Mouse (Mus musculus): ENCODE results near the gene Them7.

Them7 gene

GRCm38 (mm10) chr2:105375261-105375660 is 151.1 kb downstream of the Them7 start:
- DNase-seq (ENCODE audit: low read depth, low spot score): no peak

DNA sequence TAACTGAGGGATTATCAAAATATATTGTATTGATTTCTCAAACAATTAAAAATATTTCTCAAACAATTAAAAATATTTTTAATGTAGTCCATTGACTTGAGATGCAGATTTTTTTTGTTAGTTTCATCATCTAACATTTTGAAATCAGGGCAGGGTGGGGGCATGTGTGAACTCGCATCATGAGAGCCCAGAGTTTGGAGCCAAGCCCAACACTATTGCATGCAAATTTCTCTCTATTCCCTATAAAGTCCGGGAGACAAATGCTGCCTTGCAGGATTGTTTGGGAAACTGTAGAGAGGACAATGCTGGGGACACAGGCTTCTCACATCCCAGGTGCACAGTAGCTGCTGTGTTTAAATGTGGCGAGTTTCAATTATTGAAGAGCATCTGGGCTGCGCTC is 151.6 kb downstream of the Them7 start:
- DNase-seq (ENCODE audit: low read depth, low spot score): no peak

- no peak for DNase-seq (ENCODE audit: low read depth, low spot score)
Measured at GRCm38 (mm10) chr2:105379682-105380081, 155.6 kb downstream of the Them7 start.

- DNase-seq (ENCODE audit: low read depth, low spot score): no peak
Measured at GRCm38 (mm10) chr2:105380757-105381319, 156.7 kb downstream of the Them7 start.

- no peak for DNase-seq (ENCODE audit: low read depth, low spot score)
Measured at GRCm38 (mm10) chr2:105383063-105383462, 158.9 kb downstream of the Them7 start.

DNA sequence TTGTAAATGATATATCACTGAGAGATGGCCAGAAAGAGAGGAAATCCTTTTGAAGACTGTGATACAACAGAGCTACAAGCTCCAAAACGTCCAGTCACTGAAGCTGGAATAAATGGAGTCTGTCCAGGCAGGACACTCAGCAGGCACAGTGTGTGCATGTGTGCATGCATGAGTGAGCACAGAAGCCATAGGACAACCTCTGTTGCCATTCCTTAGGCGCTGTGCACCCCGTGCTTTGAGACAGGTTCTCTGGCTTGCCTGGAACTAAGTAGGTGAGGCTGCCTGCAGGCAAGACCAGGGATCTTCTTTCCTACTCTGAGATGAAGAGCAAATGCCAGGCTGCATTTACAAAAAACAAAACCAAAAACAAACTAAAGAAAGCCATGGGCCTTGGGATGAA is 160.9 kb downstream of the Them7 start:
- DNase-seq (ENCODE audit: low read depth, low spot score): no peak

- DNase-seq (ENCODE audit: low read depth, low spot score): no peak
Measured at GRCm38 (mm10) chr2:105386418-105386817, 162.3 kb downstream of the Them7 start.

DNA sequence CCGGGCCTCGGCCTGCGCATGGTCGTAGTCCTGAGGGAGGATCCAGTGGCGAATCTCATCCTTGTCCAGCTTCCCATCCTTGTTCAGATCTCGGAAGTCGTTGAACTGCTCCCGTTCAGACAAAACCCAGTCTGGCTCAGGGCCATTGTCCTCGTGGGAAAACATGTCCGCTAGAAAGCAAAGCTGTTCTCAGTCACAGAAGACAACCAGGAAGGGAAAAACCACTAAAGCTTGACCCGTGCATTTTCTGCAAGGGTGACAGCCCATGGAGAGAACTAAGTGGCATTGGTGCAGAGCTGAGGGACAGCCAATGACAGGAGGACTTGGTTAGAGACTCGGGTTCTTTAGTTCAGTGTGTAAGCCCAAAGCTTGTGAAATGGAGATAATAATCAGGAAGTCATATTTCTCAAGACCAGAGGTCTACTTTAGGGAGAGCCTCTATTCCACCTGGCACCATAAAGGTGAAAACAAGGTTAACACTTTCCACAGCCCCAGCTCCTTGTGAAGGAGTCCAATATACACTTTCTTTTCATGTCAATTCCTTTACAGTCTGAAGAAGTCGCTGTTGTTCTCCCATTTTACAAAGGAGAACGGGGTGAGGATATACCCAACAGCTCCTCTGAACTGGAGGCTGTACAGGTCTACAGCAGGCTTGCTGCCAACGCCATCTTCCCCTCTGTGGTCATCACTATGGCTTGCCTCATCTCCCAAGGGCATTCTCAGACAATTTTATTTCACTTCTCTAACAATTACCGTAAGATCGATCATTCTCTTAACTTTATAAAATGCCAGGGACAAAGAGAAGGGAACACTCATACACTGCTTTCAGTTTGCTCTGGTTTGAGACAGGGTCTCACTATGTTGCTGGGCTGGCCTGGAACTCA is 165.1 kb downstream of the Them7 start:
- DNase-seq (ENCODE audit: low read depth, low spot score): no peak

DNA sequence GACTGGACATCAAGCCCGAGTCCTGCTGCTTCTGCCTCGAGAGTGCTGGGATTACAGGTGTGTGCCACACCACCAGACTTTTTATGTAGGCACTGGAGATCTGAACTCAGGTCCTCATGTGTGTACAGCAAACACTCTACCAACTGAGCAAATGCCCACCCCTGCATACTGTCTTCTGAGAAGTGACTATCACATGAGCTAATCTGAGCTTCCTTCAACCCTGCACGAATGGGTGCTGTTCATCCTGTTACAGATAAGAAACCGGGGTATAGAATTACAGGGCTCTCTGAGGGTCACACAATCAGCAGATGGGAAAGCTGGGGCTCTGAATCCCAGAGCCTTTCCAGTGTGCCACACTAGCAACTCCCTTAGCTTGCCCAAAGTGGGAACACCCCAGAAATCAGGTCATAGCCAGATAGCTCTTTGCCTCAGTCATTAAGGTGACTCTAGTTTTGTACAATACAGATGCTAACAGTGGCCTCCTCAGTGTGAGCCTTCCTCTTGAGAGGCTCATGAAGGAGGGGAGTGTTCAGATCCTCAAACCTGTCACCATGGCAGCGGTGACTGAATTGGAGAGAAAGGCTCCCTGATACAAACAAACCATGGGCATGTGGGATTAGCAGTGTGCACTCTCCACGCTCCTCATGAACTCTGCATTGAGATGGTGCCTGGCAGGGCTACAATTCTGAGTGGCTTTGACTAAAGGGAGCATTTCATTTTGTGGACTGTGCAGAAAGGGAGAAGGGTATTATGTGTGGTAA is 166.7 kb downstream of the Them7 start:
- no peak for DNase-seq (ENCODE audit: low read depth, low spot score)

GRCm38 (mm10) chr2:105391414-105391784 is 167.3 kb downstream of the Them7 start:
- no peak for DNase-seq (ENCODE audit: low read depth, low spot score)

DNA sequence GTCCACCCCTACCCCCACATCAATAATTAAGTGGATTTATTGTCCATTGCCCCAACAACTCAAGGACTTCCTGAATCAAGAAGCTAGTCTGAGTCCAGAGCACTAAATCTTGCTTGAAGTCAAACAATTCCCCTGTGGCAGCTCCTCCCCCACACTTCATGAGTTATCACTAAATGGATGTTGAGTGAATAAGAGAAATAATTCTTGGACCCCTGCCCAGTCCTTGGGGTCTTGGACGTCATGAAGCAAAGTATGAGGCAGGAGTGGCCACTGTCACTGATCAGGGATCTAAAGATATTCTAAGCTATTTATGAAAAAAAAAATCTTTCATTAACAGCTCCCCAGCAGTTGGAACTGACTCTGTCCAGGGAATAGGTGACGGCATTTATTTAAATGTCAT is 168.4 kb downstream of the Them7 start:
- no peak for DNase-seq (ENCODE audit: low read depth, low spot score)

- DNase-seq (ENCODE audit: low read depth, low spot score): no peak
Measured at GRCm38 (mm10) chr2:105394375-105394774, 170.3 kb downstream of the Them7 start.

GRCm38 (mm10) chr2:105396066-105396465 is 171.9 kb downstream of the Them7 start:
- no peak for DNase-seq (ENCODE audit: low read depth, low spot score)

DNA sequence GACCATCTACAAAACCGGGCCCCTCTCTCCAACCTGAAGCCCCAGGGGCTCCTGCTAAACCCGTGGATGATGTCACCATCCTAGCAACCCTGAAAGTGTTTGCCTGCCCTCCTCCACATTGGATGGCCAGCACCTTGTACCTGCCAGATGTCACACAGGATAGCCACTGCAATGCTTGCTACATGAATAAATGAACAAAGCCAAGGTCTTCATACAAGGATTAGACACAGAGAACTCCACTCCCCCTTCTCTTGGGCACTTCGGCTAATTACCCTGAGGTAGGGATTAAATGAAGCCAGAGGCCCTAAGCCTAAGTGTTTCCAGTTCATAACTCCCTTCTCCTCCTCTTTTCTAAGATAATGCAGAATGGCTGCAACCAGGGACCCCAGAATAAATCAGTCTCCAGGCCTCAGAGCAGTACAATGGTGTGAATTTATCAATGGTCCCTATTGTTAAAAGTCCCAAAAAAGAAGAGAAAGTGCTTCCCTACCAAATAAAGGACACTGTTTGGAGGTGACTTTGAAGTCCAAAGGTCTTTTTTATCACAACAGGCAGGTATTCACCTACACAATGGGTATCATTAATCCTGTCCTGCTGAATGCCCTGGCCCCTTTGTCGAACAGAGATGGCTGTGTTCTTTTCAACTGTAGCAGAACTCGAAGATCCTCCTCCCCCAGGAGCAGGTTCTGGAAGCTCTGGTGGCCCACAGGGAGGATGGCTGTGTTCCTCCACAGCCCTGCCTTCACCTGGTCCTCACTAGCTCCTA is 173.5 kb downstream of the Them7 start:
- no peak for DNase-seq (ENCODE audit: low read depth, low spot score)

GRCm38 (mm10) chr2:105398636-105399084 is 174.5 kb downstream of the Them7 start:
- no peak for DNase-seq (ENCODE audit: low read depth, low spot score)

DNA sequence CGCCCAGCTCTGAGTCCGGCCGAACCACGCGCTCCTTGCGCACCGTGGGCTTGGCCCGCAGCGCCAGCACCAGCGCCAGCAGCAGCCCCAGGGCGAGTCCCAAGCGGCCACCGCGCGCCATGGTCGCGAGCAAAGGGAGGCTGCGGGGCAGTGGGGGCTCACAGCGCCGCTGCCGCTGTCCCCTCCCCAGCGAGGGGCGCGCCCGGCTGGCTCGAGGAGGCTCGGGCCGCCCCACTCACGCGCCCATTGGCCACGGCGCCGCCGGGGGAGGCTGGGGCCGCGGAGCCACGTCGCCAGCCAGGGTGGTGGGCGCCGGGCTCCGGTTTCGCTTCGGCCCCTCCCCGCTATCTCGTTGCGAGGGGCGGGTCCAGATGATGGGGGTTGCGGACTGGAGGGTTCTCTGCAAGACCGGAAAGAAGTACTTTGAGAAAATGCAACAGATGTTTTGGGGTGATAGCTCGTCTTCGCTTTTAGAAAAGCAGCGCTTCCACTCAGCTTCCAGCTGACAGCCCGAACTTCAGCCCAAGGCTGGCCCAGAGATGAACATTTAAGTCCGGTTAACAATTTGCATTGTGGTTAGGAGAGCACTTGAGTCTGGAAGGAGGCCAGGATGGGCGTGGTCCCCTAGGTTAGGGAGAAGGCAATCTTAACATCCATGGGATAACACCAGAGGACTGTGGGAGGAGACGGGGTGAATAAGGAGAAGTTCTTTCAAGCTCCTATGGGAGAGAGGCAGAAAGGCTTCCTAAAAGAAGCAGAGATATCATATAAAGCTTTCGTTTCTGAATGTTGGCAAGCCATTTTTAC is 175.2 kb downstream of the Them7 start, which contains the start of gene Rcn1:
TSS of gene Rcn1 (minus strand) at position 235 of the 807 bp plus-strand sequence.
- DNase-seq (ENCODE audit: low read depth, low spot score): no peak

DNA sequence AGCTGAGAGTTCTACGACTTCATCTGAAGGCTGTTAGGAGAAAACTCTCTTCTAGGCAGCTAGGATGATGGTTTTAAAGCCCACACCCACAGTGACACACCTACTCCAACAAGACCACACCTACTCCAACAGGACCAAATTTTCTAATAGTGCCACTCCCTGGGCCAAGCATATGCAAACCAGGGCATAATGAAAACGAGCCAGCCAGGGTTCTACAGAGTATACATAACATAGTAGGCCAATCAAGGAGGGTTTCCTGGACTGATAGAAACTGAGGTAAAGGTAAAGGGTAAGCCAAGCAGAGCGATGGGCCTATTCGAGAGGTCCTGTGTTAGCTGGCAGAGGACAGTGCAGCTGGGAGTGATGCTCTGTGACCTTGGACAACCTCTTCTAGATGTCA is 176.4 kb downstream of the Them7 start:
- no peak for DNase-seq (ENCODE audit: low read depth, low spot score)

- DNase-seq (ENCODE audit: low read depth, low spot score): no peak
Measured at GRCm38 (mm10) chr2:105402180-105402579, 178.1 kb downstream of the Them7 start.

DNA sequence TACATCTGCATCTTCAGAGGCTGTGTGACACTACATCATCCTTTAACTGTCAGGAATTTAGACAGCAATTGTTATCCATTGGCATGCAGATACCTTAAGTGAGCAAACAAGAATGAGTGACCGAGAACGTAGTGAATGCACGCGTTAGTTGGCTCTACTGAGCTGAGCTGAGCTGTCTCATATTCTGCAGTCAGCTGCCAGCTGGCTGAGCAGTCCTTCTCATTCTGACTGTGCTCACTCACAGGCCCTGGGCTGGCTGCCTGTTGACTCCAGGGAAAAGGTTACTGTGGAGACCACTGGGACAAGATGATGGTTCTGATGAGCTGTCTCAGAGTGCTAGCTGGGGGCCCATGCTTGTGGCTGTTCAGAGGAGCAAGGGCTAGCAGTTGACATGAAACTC is 184.4 kb downstream of the Them7 start:
- DNase-seq (ENCODE audit: low read depth, low spot score): no peak

GRCm38 (mm10) chr2:105409253-105409652 is 185.1 kb downstream of the Them7 start:
- DNase-seq (ENCODE audit: low read depth, low spot score): no peak

- no peak for DNase-seq (ENCODE audit: low read depth, low spot score)
Measured at GRCm38 (mm10) chr2:105414309-105414708, 190.2 kb downstream of the Them7 start.
